Mouse (Mus musculus) C2C12 (cell line): Measurements from ENCODE around the gene Slc2a13.

Experiments used
- CEBPB ChIP-seq: IDR thresholded peaks from one replicate; pipeline ENCODE4 v1.6.1; 2011; ENCODE audit warnings: low read depth, mild to moderate bottlenecking, control low read depth, moderate library complexity
- CTCF ChIP-seq: IDR thresholded peaks from one replicate; pipeline ENCODE4 v1.5.1; 2011; ENCODE audit not compliant: control insufficient read depth, insufficient read depth, insufficient read length
- MAX ChIP-seq: IDR thresholded peaks from one replicate; pipeline ENCODE4 v1.6.1; 2011; ENCODE audit warnings: mild to moderate bottlenecking, control low read depth
- MYOD1 ChIP-seq: IDR thresholded peaks from one replicate; pipeline ENCODE4 v1.6.1; 2011; ENCODE audit warnings: low read depth; ENCODE audit not compliant: control insufficient read depth, insufficient read length
- USF1 ChIP-seq: IDR thresholded peaks from one replicate; pipeline ENCODE4 v1.6.1; 2011; ENCODE audit warnings: low read depth, mild to moderate bottlenecking, control low read depth, moderate library complexity

- TF ChIP-seq CTCF (no peak), USF1 (no peak), MAX (no peak), CEBPB (no peak), MYOD1 (no peak)
These were observed 48.6 kb downstream of the Slc2a13 start for GRCm38 (mm10) chr15:91524451-91524850.
